Mouse (Mus musculus): ENCODE data around the gene Sergef.

DNA sequence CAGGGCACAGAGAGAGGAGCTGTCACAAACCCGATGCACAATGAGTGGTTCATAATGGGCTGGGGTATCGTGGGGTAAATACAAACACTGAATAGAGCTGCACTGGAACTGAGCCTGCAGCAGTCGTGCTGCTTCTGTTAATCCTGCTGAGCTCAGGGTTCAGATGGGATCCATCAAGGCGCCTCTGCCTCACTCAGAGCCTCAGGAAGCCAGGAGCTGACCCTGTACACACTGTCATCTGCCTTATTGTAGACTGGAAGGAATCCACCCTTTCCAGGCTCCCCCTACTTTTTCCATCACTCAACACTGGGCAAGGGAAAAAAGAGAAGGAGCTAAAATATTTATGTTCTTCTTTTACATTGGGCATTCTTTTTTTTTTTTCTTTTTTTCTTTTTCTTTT lies 152.3 kb downstream of the Sergef start:
- no peak for TF ChIP-seq CTCF (IDR thresholded peaks at IDR 0.05; ENCODE audit: insufficient read depth, low read depth, low read length)
- no peak for TF ChIP-seq POLR2A (IDR thresholded peaks at IDR 0.05; ENCODE audit: insufficient read depth, low read depth, low read length)

Measured in olfactory bulb, adult 2 months (tissue).